Mouse (Mus musculus): ENCODE data around the gene Zcchc7. TPM values are rescaled to one million over a fixed set of nuclear protein-coding genes. Genes with fewer than 3 reads are reported as not detected.
A peak's percentile ranks its signal among the peaks of the same experiment; 100 is the strongest.

The Zcchc7 gene
- total and polyA plus RNA-seq, 3 experiments, result 17.8 to 18.2 TPM; not detected in 1

GRCm38 (mm10) chr4:44967402-44967801 is 211.7 kb downstream of the Zcchc7 start:
- no peaks in the 10 kb centered on the region for H3K4me1 ChIP-seq (ENCODE audit: control insufficient read depth in 1 of 2, insufficient read depth in 2 of 2, low read length in 2 of 2)
- H3K9ac ChIP-seq (ENCODE audit: control insufficient read depth, low read depth, low read length, poor library complexity, severe bottlenecking), result no peak overlapping the region
- no peaks in the 10 kb centered on the region for H3K9me3 ChIP-seq (replicated peaks; ENCODE audit: insufficient read depth, low read length)
- no peaks in the 10 kb centered on the region; a peak in 1 of 4 replicates for H3K36me3 ChIP-seq (ENCODE audit: control insufficient read depth in 1 of 2, insufficient read depth in 2 of 2, low read length in 2 of 2)
- H3K27me3 ChIP-seq (ENCODE audit: control insufficient read depth in 1 of 2, insufficient read depth in 2 of 2, low read length in 2 of 2), result no peaks in the 10 kb centered on the region; a peak in 1 of 4 replicates
- no peak for DNase-seq (ENCODE audit: low read depth, low spot score)
- TF ChIP-seq TAL1 (IDR thresholded peaks at IDR 0.05; ENCODE audit: low read length), result no peak
- no peak for TF ChIP-seq EP300 (IDR thresholded peaks at IDR 0.05; ENCODE audit: low read depth in 1 of 2, low read length in 2 of 2)
- no peak for TF ChIP-seq MXI1 (IDR thresholded peaks at IDR 0.05; ENCODE audit: low read depth, low read length)
- TF ChIP-seq RCOR1 (IDR thresholded peaks at IDR 0.05; ENCODE audit: low read depth, low read length), result no peak
- TF ChIP-seq POLR2A (IDR thresholded peaks at IDR 0.05; ENCODE audit: control insufficient read depth in 1 of 2, insufficient read depth in 1 of 2, low read depth in 1 of 2, low read length in 2 of 2, poor library complexity in 1 of 2), result no peak
- no peak for TF ChIP-seq CHD2 (IDR thresholded peaks at IDR 0.05; ENCODE audit: low read length)
- no peaks in the 10 kb centered on the region for H3K79me2 ChIP-seq (ENCODE audit: control insufficient read depth, insufficient read depth, low read length, poor library complexity)
- H3K27ac ChIP-seq (ENCODE audit: control insufficient read depth, low read depth, low read length), result no peak overlapping the region
- H3K4me3 ChIP-seq (ENCODE audit: control insufficient read depth in 1 of 2, insufficient read depth in 1 of 2, low read depth in 2 of 2, low read length in 2 of 2), result no peak overlapping the region

DNA sequence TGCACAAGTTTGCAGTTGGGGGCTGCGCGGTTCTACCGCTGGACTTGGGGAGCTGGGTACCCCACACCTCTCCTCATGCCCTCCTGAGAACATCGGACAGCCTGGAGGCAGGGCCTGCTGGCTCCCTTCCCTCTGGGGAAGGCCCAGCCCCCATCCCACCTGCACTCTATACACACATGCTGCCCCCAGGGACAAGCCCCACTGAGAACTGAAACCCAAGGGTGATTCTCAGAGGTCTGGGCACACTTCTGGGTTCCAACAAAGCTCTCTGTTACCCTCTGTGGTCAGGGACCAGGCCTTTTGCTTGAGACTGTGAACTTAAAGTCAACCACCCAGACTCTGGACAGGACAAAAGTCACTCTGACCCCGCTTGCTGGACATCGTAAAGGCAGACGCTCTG is 214.4 kb downstream of the Zcchc7 start:
- Histone ChIP-seq H3K27ac (ENCODE audit: control insufficient read depth, low read depth, low read length) (no peak overlapping the region), H3K9ac (ENCODE audit: control insufficient read depth, low read depth, low read length, poor library complexity, severe bottlenecking) (no peak overlapping the region), H3K27me3 (ENCODE audit: control insufficient read depth in 1 of 2, insufficient read depth in 2 of 2, low read length in 2 of 2) (no peaks in the 10 kb centered on the region; a peak in 1 of 4 replicates), H3K4me3 (ENCODE audit: control insufficient read depth in 1 of 2, insufficient read depth in 1 of 2, low read depth in 2 of 2, low read length in 2 of 2) (no peak overlapping the region), H3K4me1 (ENCODE audit: control insufficient read depth in 1 of 2, insufficient read depth in 2 of 2, low read length in 2 of 2) (peaks cover 0 to 4% of the 10 kb centered on the region in 2 experiments; a peak in 1 of 4 replicates), H3K36me3 (ENCODE audit: control insufficient read depth in 1 of 2, insufficient read depth in 2 of 2, low read length in 2 of 2) (no peaks in the 10 kb centered on the region), H3K9me3 (replicated peaks; ENCODE audit: insufficient read depth, low read length) (no peaks in the 10 kb centered on the region), H3K79me2 (ENCODE audit: control insufficient read depth, insufficient read depth, low read length, poor library complexity) (no peaks in the 10 kb centered on the region)
- TF ChIP-seq EP300 (IDR thresholded peaks at IDR 0.05; ENCODE audit: low read depth in 1 of 2, low read length in 2 of 2), result no peak
- TF ChIP-seq JUND (IDR thresholded peaks at IDR 0.05; ENCODE audit: low read depth, low read length), result no peak
- TF ChIP-seq POLR2AphosphoS5 (IDR thresholded peaks at IDR 0.05; ENCODE audit: borderline replicate concordance, low read depth, low read length), result no peak
- no peak for TF ChIP-seq MXI1 (IDR thresholded peaks at IDR 0.05; ENCODE audit: low read depth, low read length)
- no peak for TF ChIP-seq ZMIZ1 (IDR thresholded peaks at IDR 0.05; ENCODE audit: low read depth, low read length)
- TF ChIP-seq ETS1 (IDR thresholded peaks at IDR 0.05; ENCODE audit: low read depth, low read length), result no peak
- no peak for TF ChIP-seq BHLHE40 (IDR thresholded peaks at IDR 0.05; ENCODE audit: borderline replicate concordance, low read depth, low read length)
- TF ChIP-seq MYC (IDR thresholded peaks at IDR 0.05; ENCODE audit: low read depth, low read length), result no peak
- no peak for TF ChIP-seq GATA1 (IDR thresholded peaks at IDR 0.05; ENCODE audit: low read depth, low read length)
- DNase-seq (ENCODE audit: low read depth, low spot score), result no peak

DNA sequence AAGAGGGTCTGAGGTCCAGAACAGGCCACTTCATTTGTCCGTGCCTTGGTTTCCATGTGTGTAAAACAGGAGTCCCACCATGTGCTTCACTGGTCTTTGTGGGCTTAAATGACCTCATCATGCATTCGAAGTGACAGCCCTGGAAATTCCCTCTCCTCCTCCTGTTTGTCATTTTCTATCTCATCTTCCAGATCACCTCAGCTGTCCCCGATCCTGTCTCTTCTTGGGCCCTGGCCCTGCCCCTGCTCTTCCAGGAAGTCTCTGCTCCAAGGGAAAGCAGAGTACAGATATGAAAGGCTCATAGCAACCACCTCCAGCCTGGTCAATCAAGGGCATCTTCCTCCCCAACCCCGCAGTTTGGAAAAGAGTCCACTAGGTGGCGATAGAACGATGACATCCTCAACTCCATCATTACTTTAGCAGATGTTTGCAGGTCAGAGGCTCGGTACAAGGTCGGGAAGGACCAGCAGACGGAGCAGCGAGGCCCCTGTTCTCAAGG is 215.0 kb downstream of the Zcchc7 start:
- H3K9me3 ChIP-seq (replicated peaks; ENCODE audit: insufficient read depth, low read length), result no peaks in the 10 kb centered on the region
- TF ChIP-seq RCOR1 (IDR thresholded peaks at IDR 0.05; ENCODE audit: low read depth, low read length) (0 out of 2 replicates have a peak, but pooled peaks have one; percentile 9), SIN3A (IDR thresholded peaks at IDR 0.05; ENCODE audit: low read length) (no peak), CHD2 (IDR thresholded peaks at IDR 0.05; ENCODE audit: low read length) (no peak), RAD21 (IDR thresholded peaks at IDR 0.05; ENCODE audit: low read depth, low read length) (peak; percentile 66), ZC3H11A (IDR thresholded peaks at IDR 0.05; ENCODE audit: low read depth, low read length) (peak; percentile 39), SMC3 (IDR thresholded peaks at IDR 0.05; ENCODE audit: low read depth, low read length) (peak; percentile 71), MAZ (IDR thresholded peaks at IDR 0.05; ENCODE audit: low read depth, low read length) (no peak), CTCF (IDR thresholded peaks at IDR 0.05 in 2 of 3, conservative IDR thresholded peaks at IDR 0.05 in 1 of 3; ENCODE audit: control insufficient read depth in 1 of 3, insufficient read depth in 1 of 3, low read depth in 2 of 3, low read length in 3 of 3, poor library complexity in 1 of 3, severe bottlenecking in 1 of 3) (peak; percentile 69 to 84 (median 71))
- peaks cover 0 to 4% of the 10 kb centered on the region in 2 experiments; a peak in 1 of 4 replicates for H3K4me1 ChIP-seq (ENCODE audit: control insufficient read depth in 1 of 2, insufficient read depth in 2 of 2, low read length in 2 of 2)
- H3K36me3 ChIP-seq (ENCODE audit: control insufficient read depth in 1 of 2, insufficient read depth in 2 of 2, low read length in 2 of 2), result no peaks in the 10 kb centered on the region
- no peaks in the 10 kb centered on the region for H3K79me2 ChIP-seq (ENCODE audit: control insufficient read depth, insufficient read depth, low read length, poor library complexity)
- DNase-seq (ENCODE audit: low read depth, low spot score), result peak; percentile 73
- no peak overlapping the region for H3K27ac ChIP-seq (ENCODE audit: control insufficient read depth, low read depth, low read length)
- no peak overlapping the region for H3K9ac ChIP-seq (ENCODE audit: control insufficient read depth, low read depth, low read length, poor library complexity, severe bottlenecking)
- H3K4me3 ChIP-seq (ENCODE audit: control insufficient read depth in 1 of 2, insufficient read depth in 1 of 2, low read depth in 2 of 2, low read length in 2 of 2), result no peak overlapping the region
- no peaks in the 10 kb centered on the region; a peak in 1 of 4 replicates for H3K27me3 ChIP-seq (ENCODE audit: control insufficient read depth in 1 of 2, insufficient read depth in 2 of 2, low read length in 2 of 2)

All from MEL (cell line).